Mouse (Mus musculus) midbrain, embryonic 16.5 days (tissue): ENCODE measurements around the gene Armh3. TPM values are rescaled to one million over a fixed set of nuclear protein-coding genes. Genes with fewer than 3 reads are reported as not detected.

Experiments used
- ATAC-seq: fragments of 200-750 bp; cut with Nextera tagmentation; 2 replicates; pipeline ENCODE4 v1.8.0; 2017; ENCODE audit warnings: moderate TSS enrichment
- H3K27ac ChIP-seq: fragments of 300-500 bp; sonication (generic); 2 replicates; pipeline ENCODE4 v1.5.1; 2014; ENCODE audit warnings: mild to moderate bottlenecking, low read length, mixed read lengths
- H3K27me3 ChIP-seq: fragments of 300-500 bp; sonication (generic); 2 replicates; pipeline ENCODE4 v1.6.1; 2014; ENCODE audit warnings: low read depth, low read length, mixed read lengths; ENCODE audit not compliant: control insufficient read depth, insufficient read depth
- H3K36me3 ChIP-seq: fragments of 300-500 bp; sonication (generic); 2 replicates; pipeline ENCODE4 v1.6.1; 2014; ENCODE audit warnings: mild to moderate bottlenecking, low read length, moderate library complexity, mixed read lengths; ENCODE audit not compliant: control insufficient read depth, insufficient read depth
- H3K4me1 ChIP-seq: fragments of 300-500 bp; sonication (generic); 2 replicates; pipeline ENCODE4 v1.6.1; 2014; ENCODE audit warnings: mild to moderate bottlenecking, low read length, mixed read lengths; ENCODE audit not compliant: control insufficient read depth, insufficient read depth
- H3K4me2 ChIP-seq: fragments of 300-500 bp; sonication (generic); 2 replicates; pipeline ENCODE4 v1.6.1; 2014; ENCODE audit warnings: mild to moderate bottlenecking, low read length, mixed read lengths
- H3K4me3 ChIP-seq: fragments of 300-500 bp; sonication (generic); 2 replicates; pipeline ENCODE4 v1.5.1; 2014; ENCODE audit warnings: low read depth, mild to moderate bottlenecking, low read length, moderate library complexity, mixed read lengths
- H3K9ac ChIP-seq: fragments of 300-500 bp; sonication (generic); 2 replicates; pipeline ENCODE4 v1.6.1; 2014; ENCODE audit warnings: low read depth, low read length, mixed read lengths
- H3K9me3 ChIP-seq: fragments of 300-500 bp; sonication (generic); replicated peaks from 2 replicates; pipeline ENCODE4 v1.6.1; 2014; ENCODE audit warnings: mild to moderate bottlenecking, low read length, mixed read lengths; ENCODE audit not compliant: control insufficient read depth, poor library complexity, severe bottlenecking
- WGBS: fragments of 180-500 bp; shearing (Covaris S2); extraction: QIAGEN DNeasy Blood & Tissue Kit; methylation state at CpG from one replicate; pipeline ENCODE4 v1.1.7; 2014; 5-methylcytosine and 5-hydroxymethylcytosine counted together
- polyA plus RNA-seq: library from polyadenylated mRNA; unstranded; fragments of >200 nt; fragmentation: Nextera tagmentation; extraction: Ambion mirVana; gene quantifications from 2 replicates; pipeline ENCODE4 v1.2.1, GENCODE M21; 2015

Gene Armh3
- polyA plus RNA-seq, 1 experiment from 2014 or later: 23.4 TPM

GRCm38 (mm10) chr19:46041933-46042475 is 43.7 kb upstream of the Armh3 start:
- H3K36me3 ChIP-seq: no peaks in the 10 kb centered on the region
- peak overlapping the region; percentile 67 for H3K9ac ChIP-seq
- peak overlapping the region; percentile 97 for H3K27ac ChIP-seq
- ATAC-seq: no peak
- no peaks in the 10 kb centered on the region for H3K9me3 ChIP-seq
- peak overlapping the region; percentile 89 for H3K4me3 ChIP-seq
- 0% methylated on average over 12 of the region's 14 CpGs for WGBS
- H3K4me2 ChIP-seq: peak overlapping the region; percentile 97
- peaks cover 74% of the 10 kb centered on the region for H3K4me1 ChIP-seq
- no peaks in the 10 kb centered on the region for H3K27me3 ChIP-seq

GRCm38 (mm10) chr19:46041299-46041932 is 43.1 kb upstream of the Armh3 start:
- ATAC-seq: no peak
- peak overlapping the region; percentile 89 for H3K4me3 ChIP-seq
- WGBS: 7% methylated on average over 7 of the region's 7 CpGs

GRCm38 (mm10) chr19:46040149-46040902 is 42.0 kb upstream of the Armh3 start:
- peaks cover 74% of the 10 kb centered on the region for H3K4me1 ChIP-seq
- peaks cover 4% of the 10 kb centered on the region; the same call in 1 of the 2 replicates for H3K36me3 ChIP-seq
- 32% methylated on average over 14 of the region's 14 CpGs for WGBS
- no peaks in the 10 kb centered on the region for H3K9me3 ChIP-seq
- H3K4me2 ChIP-seq: peak overlapping the region; percentile 99
- H3K27ac ChIP-seq: peak overlapping the region; percentile 92
- ATAC-seq: no peak
- peak overlapping the region; percentile 76 for H3K9ac ChIP-seq
- no peaks in the 10 kb centered on the region for H3K27me3 ChIP-seq
- peak overlapping the region; percentile 75 for H3K4me3 ChIP-seq

More at GRCm38 (mm10) chr19:46041299-46041932, 43.1 kb upstream of the Armh3 start:
- Histone ChIP-seq H3K27ac (peak overlapping the region; percentile 97), H3K36me3 (no peaks in the 10 kb centered on the region), H3K9me3 (no peaks in the 10 kb centered on the region), H3K4me1 (peaks cover 75% of the 10 kb centered on the region), H3K27me3 (no peaks in the 10 kb centered on the region), H3K9ac (peak overlapping the region; percentile 67), H3K4me2 (peak overlapping the region; percentile 97)

- Histone ChIP-seq H3K27ac (peak overlapping the region; percentile 92), H3K27me3 (no peaks in the 10 kb centered on the region), H3K9me3 (no peaks in the 10 kb centered on the region), H3K9ac (peak overlapping the region; percentile 76), H3K4me1 (peaks cover 74% of the 10 kb centered on the region), H3K36me3 (peaks cover 12% of the 10 kb centered on the region), H3K4me2 (peak overlapping the region; percentile 99), H3K4me3 (peak overlapping the region; percentile 75)
- under 1% methylated on average over 18 of the region's 30 CpGs for WGBS
- ATAC-seq: peak; percentile 69
These were observed 41.2 kb upstream of the Armh3 start for GRCm38 (mm10) chr19:46039478-46039877.

GRCm38 (mm10) chr19:46038851-46039260 is 40.6 kb upstream of the Armh3 start:
- WGBS: 0% methylated on average over 12 of the region's 17 CpGs
- peak; percentile 22 for ATAC-seq
- Histone ChIP-seq H3K9ac (peak overlapping the region; percentile 76), H3K9me3 (no peaks in the 10 kb centered on the region), H3K36me3 (peaks cover 19% of the 10 kb centered on the region), H3K4me3 (peak overlapping the region; percentile 75), H3K4me1 (peaks cover 70% of the 10 kb centered on the region), H3K27me3 (no peaks in the 10 kb centered on the region), H3K4me2 (peak overlapping the region; percentile 99), H3K27ac (peak overlapping the region; percentile 92)

GRCm38 (mm10) chr19:46037925-46038850 is 39.9 kb upstream of the Armh3 start:
- no peaks in the 10 kb centered on the region for H3K27me3 ChIP-seq
- H3K4me1 ChIP-seq: peaks cover 63% of the 10 kb centered on the region
- peak overlapping the region; percentile 75 for H3K4me3 ChIP-seq
- peak overlapping the region; percentile 92 for H3K27ac ChIP-seq
- WGBS: 5% methylated on average over 13 of the region's 13 CpGs
- H3K4me2 ChIP-seq: peak overlapping the region; percentile 99
- no peaks in the 10 kb centered on the region for H3K9me3 ChIP-seq
- ATAC-seq: no peak
- peak overlapping the region; percentile 76 for H3K9ac ChIP-seq
- H3K36me3 ChIP-seq: peaks cover 25% of the 10 kb centered on the region

- H3K4me1 ChIP-seq: peaks cover 55% of the 10 kb centered on the region
These were observed 39.1 kb upstream of the Armh3 start for GRCm38 (mm10) chr19:46037243-46037924.

More at GRCm38 (mm10) chr19:46037243-46037924, 39.1 kb upstream of the Armh3 start:
- Histone ChIP-seq H3K4me3 (peak overlapping the region; percentile 75), H3K27ac (peak overlapping the region; percentile 72), H3K27me3 (no peaks in the 10 kb centered on the region), H3K36me3 (peaks cover 32% of the 10 kb centered on the region), H3K4me2 (peak overlapping the region; percentile 99), H3K9me3 (no peaks in the 10 kb centered on the region), H3K9ac (peak overlapping the region; percentile 76)
- WGBS: 1% methylated on average over 6 of the region's 6 CpGs
- no peak for ATAC-seq
